Mouse (Mus musculus): ENCODE results near the gene D1Ertd622e. TPM values are rescaled to one million over a fixed set of nuclear protein-coding genes. Genes with fewer than 3 reads are reported as not detected.

D1Ertd622e gene
- 55.5 and 59.3 TPM in 2 replicates for polyA plus RNA-seq (2014; fragmentation: Nextera tagmentation; extraction: Ambion mirVana)

GRCm38 (mm10) chr1:97661406-97662241, at the start of gene D1Ertd622e:
Gene D1Ertd622e, minus strand, starts transcription at chr1:97662074.
- WGBS, result under 1% methylated on average over 75 of the region's 106 CpGs
- H3K27me3 ChIP-seq (ENCODE audit: control insufficient read depth, insufficient read depth, low read length), result no peaks in the 10 kb centered on the region
- no peaks in the 10 kb centered on the region for H3K36me3 ChIP-seq (ENCODE audit: control insufficient read depth, insufficient read depth, low read length)
- peak within 1 kb of the TSS; percentile 72 for H3K4me2 ChIP-seq
- H3K9me3 ChIP-seq (ENCODE audit: control insufficient read depth, low read length), result no peaks in the 10 kb centered on the region
- ATAC-seq (ENCODE audit: low FRiP score) (peak; percentile 92), DNase-seq (ENCODE audit: low spot score, missing footprints) (peak; percentile 98)
- H3K4me1 ChIP-seq (ENCODE audit: control insufficient read depth, insufficient read depth, low read length), result peaks cover 12% of the 10 kb centered on the region
- peak within 1 kb of the TSS; percentile 95 for H3K9ac ChIP-seq (ENCODE audit: low read length)
- peak within 1 kb of the TSS; percentile 89 for H3K4me3 ChIP-seq (ENCODE audit: low read depth, low read length)
- peak within 1 kb of the TSS; percentile 90 for H3K27ac ChIP-seq (ENCODE audit: low read depth, low read length)

- DNase-seq (ENCODE audit: low spot score, missing footprints), result peak; percentile 80
- H3K36me3 ChIP-seq (ENCODE audit: control insufficient read depth, insufficient read depth, low read length), result no peaks in the 10 kb centered on the region
- no peaks in the 10 kb centered on the region for H3K4me1 ChIP-seq (ENCODE audit: control insufficient read depth, insufficient read depth, low read length)
- no peak for ATAC-seq (ENCODE audit: low FRiP score)
- no peak overlapping the region for H3K27ac ChIP-seq (ENCODE audit: low read depth, low read length)
- H3K4me3 ChIP-seq (ENCODE audit: low read depth, low read length), result no peak overlapping the region
- no peaks in the 10 kb centered on the region for H3K27me3 ChIP-seq (ENCODE audit: control insufficient read depth, insufficient read depth, low read length)
- no peak overlapping the region for H3K4me2 ChIP-seq
- H3K9me3 ChIP-seq (ENCODE audit: control insufficient read depth, low read length), result no peaks in the 10 kb centered on the region
- 94% methylated on average over 3 of the region's 3 CpGs for WGBS
- H3K9ac ChIP-seq (ENCODE audit: low read length), result no peak overlapping the region
These were observed 48.6 kb upstream of the D1Ertd622e start for GRCm38 (mm10) chr1:97710520-97710919.

- no peaks in the 10 kb centered on the region for H3K36me3 ChIP-seq (ENCODE audit: control insufficient read depth, insufficient read depth, low read length)
- no peak overlapping the region for H3K4me3 ChIP-seq (ENCODE audit: low read depth, low read length)
- no peaks in the 10 kb centered on the region for H3K27me3 ChIP-seq (ENCODE audit: control insufficient read depth, insufficient read depth, low read length)
- H3K4me1 ChIP-seq (ENCODE audit: control insufficient read depth, insufficient read depth, low read length), result no peaks in the 10 kb centered on the region
- no peak for ATAC-seq (ENCODE audit: low FRiP score)
- no peak overlapping the region for H3K27ac ChIP-seq (ENCODE audit: low read depth, low read length)
- H3K9me3 ChIP-seq (ENCODE audit: control insufficient read depth, low read length), result no peaks in the 10 kb centered on the region
- H3K4me2 ChIP-seq, result no peak overlapping the region
- peak; percentile 8 for DNase-seq (ENCODE audit: low spot score, missing footprints)
- no peak overlapping the region for H3K9ac ChIP-seq (ENCODE audit: low read length)
These were observed 43.5 kb upstream of the D1Ertd622e start for GRCm38 (mm10) chr1:97705389-97705788.

DNA sequence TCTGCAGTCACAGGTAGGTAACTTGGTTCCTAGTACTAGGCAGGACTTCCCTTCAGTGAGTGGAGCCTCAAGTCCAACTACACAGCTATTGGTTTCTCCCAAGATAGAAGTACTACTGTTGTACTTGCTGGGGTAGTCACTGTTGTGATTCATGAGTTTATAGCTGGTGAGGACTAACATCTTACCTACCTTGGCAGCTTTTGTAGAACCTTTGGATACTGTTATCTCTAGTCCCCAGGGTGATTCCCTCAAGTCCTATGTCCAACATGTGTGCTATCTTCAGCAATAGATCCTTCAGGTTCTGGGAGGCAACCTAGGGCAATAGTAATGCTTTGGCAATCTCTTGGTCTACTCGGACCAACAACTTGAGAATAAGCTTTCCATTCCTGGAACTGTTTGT, 42.8 kb upstream of the D1Ertd622e start:
- no peaks in the 10 kb centered on the region for H3K36me3 ChIP-seq (ENCODE audit: control insufficient read depth, insufficient read depth, low read length)
- no peak overlapping the region for H3K27ac ChIP-seq (ENCODE audit: low read depth, low read length)
- H3K4me1 ChIP-seq (ENCODE audit: control insufficient read depth, insufficient read depth, low read length), result no peaks in the 10 kb centered on the region
- no peaks in the 10 kb centered on the region for H3K27me3 ChIP-seq (ENCODE audit: control insufficient read depth, insufficient read depth, low read length)
- ATAC-seq (ENCODE audit: low FRiP score) (no peak), DNase-seq (ENCODE audit: low spot score, missing footprints) (peak; percentile 60)
- WGBS, result 87% methylated on average over 1 of the region's 1 CpGs
- H3K4me2 ChIP-seq, result no peak overlapping the region
- H3K4me3 ChIP-seq (ENCODE audit: low read depth, low read length), result no peak overlapping the region
- no peaks in the 10 kb centered on the region for H3K9me3 ChIP-seq (ENCODE audit: control insufficient read depth, low read length)
- H3K9ac ChIP-seq (ENCODE audit: low read length), result no peak overlapping the region

DNA sequence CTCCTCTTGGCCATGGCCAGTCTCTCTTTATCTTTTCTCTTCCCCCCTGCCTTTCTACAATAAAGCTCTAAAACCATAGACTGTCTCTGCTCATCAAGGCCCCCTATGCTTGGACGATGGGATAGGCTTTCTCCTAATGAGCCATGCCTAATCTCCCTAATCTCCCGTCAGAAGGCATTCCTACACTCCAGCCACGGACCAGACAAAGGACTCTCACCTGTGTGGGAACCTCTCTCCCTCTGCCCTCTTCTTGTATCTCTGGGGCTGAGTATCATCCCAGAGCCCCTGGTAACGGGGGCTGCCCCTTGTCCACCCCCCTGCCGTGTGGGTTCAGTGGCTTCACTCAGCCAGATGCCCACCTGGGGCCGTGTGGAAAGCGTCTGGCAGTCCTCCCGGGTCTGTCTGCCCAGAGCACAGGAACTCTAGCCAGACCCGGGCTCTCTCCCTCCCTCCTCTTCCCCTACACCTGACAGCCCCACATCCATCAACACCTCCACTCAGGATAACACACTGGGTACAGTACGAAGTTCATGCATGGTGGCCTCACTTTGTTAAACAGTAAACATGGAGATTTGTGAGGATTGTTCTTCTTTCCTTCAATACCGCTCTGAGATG, 37.2 kb upstream of the D1Ertd622e start:
- no peaks in the 10 kb centered on the region for H3K27me3 ChIP-seq (ENCODE audit: control insufficient read depth, insufficient read depth, low read length)
- H3K9me3 ChIP-seq (ENCODE audit: control insufficient read depth, low read length), result no peaks in the 10 kb centered on the region
- H3K4me2 ChIP-seq, result no peak overlapping the region
- H3K36me3 ChIP-seq (ENCODE audit: control insufficient read depth, insufficient read depth, low read length), result no peaks in the 10 kb centered on the region
- no peak overlapping the region for H3K4me3 ChIP-seq (ENCODE audit: low read depth, low read length)
- WGBS, result 18% methylated on average over 11 of the region's 11 CpGs
- ATAC-seq (ENCODE audit: low FRiP score) (peak; percentile 66), DNase-seq (ENCODE audit: low spot score, missing footprints) (peak; percentile 80)
- no peak overlapping the region for H3K9ac ChIP-seq (ENCODE audit: low read length)
- no peak overlapping the region for H3K27ac ChIP-seq (ENCODE audit: low read depth, low read length)
- H3K4me1 ChIP-seq (ENCODE audit: control insufficient read depth, insufficient read depth, low read length), result no peaks in the 10 kb centered on the region

DNA sequence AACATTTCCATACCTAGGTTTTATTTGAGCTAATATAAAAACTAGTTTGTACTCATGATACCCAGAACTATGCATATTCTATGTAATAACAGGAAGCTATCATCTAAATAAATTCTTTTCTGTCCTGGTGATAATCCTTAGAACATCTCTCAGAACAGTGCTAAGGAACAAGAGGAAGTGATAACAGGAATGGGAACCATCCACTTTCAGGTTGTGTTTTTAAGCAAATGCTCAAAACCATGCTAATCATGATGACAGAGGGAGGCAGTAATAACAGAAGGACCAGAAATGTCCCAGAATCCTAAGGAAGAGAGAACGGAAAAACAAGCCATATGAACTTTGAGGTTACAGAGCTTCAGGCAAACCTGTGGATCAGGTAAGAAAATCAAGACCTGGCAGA, 35.4 kb upstream of the D1Ertd622e start:
- Histone ChIP-seq H3K27me3 (ENCODE audit: control insufficient read depth, insufficient read depth, low read length) (no peaks in the 10 kb centered on the region), H3K27ac (ENCODE audit: low read depth, low read length) (no peak overlapping the region), H3K4me1 (ENCODE audit: control insufficient read depth, insufficient read depth, low read length) (no peaks in the 10 kb centered on the region), H3K9ac (ENCODE audit: low read length) (no peak overlapping the region), H3K9me3 (ENCODE audit: control insufficient read depth, low read length) (no peaks in the 10 kb centered on the region), H3K36me3 (ENCODE audit: control insufficient read depth, insufficient read depth, low read length) (no peaks in the 10 kb centered on the region), H3K4me3 (ENCODE audit: low read depth, low read length) (no peak overlapping the region), H3K4me2 (no peak overlapping the region)
- ATAC-seq (ENCODE audit: low FRiP score), result no peak
- 96% methylated on average over 1 of the region's 1 CpGs for WGBS
- DNase-seq (ENCODE audit: low spot score, missing footprints), result peak; percentile 17

GRCm38 (mm10) chr1:97693825-97694224, 32.0 kb upstream of the D1Ertd622e start:
- Histone ChIP-seq H3K4me3 (ENCODE audit: low read depth, low read length) (no peak overlapping the region), H3K9me3 (ENCODE audit: control insufficient read depth, low read length) (no peaks in the 10 kb centered on the region), H3K4me2 (no peak overlapping the region), H3K27me3 (ENCODE audit: control insufficient read depth, insufficient read depth, low read length) (no peaks in the 10 kb centered on the region), H3K36me3 (ENCODE audit: control insufficient read depth, insufficient read depth, low read length) (no peaks in the 10 kb centered on the region), H3K27ac (ENCODE audit: low read depth, low read length) (no peak overlapping the region), H3K4me1 (ENCODE audit: control insufficient read depth, insufficient read depth, low read length) (no peaks in the 10 kb centered on the region), H3K9ac (ENCODE audit: low read length) (no peak overlapping the region)
- ATAC-seq (ENCODE audit: low FRiP score), result no peak
- no peak for DNase-seq (ENCODE audit: low spot score, missing footprints)

DNA sequence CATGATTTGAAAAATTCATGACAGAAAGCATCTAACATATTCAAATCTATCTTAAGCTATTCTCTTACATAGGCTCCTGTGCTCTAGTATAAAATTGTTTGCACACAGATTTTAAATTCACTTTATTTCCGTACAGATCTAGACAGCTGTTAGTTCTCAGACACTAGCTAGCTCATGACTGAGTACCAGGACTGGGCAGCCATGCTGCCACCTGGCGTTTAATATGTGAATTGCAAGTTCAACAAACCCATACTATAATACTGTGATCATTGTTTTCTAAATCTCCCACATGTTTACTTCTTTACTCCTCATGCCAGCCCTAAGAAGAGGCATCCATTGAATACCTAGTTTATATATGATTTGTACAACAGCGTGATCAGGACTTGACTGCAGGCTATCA, 26.9 kb upstream of the D1Ertd622e start:
- no peaks in the 10 kb centered on the region for H3K9me3 ChIP-seq (ENCODE audit: control insufficient read depth, low read length)
- H3K4me1 ChIP-seq (ENCODE audit: control insufficient read depth, insufficient read depth, low read length), result no peaks in the 10 kb centered on the region
- no peak overlapping the region for H3K4me2 ChIP-seq
- ATAC-seq (ENCODE audit: low FRiP score) (peak; percentile 83), DNase-seq (ENCODE audit: low spot score, missing footprints) (peak; percentile 89)
- no peaks in the 10 kb centered on the region for H3K27me3 ChIP-seq (ENCODE audit: control insufficient read depth, insufficient read depth, low read length)
- no peak overlapping the region for H3K27ac ChIP-seq (ENCODE audit: low read depth, low read length)
- no peak overlapping the region for H3K4me3 ChIP-seq (ENCODE audit: low read depth, low read length)
- no peak overlapping the region for H3K9ac ChIP-seq (ENCODE audit: low read length)
- no peaks in the 10 kb centered on the region for H3K36me3 ChIP-seq (ENCODE audit: control insufficient read depth, insufficient read depth, low read length)
- WGBS, result 18% methylated on average over 3 of the region's 3 CpGs

DNA sequence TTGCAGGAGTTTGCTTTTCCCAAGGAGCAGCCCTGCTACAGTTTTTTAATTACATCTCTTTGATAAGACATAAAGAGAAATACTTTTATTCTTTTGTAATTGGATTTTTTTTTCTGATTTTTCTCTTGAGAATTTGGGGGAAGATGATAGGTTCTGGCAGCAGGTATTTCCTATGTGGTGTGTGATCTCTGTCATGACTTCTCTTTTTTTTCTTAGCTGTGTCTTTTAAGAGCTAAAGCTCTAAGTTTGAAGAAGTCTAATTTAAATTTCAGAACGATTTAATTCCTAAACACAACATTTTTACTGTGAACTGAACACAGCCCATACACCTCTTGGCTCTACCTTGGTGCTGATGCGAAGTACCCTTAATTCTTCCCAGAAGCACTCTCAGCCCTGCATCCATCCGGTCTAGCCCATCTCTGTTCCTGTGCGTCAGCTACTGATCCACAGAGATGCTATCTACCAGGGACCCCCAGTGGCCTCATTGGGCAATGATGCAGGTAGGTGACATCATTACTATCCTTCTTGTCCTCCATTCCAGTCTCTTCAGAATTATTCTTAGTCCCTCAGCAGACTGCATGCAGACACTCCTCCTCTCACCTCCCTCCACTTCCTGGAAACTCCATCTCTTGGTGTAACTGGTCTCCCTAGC, 14.8 kb upstream of the D1Ertd622e start:
- no peak for ATAC-seq (ENCODE audit: low FRiP score)
- Histone ChIP-seq H3K36me3 (ENCODE audit: control insufficient read depth, insufficient read depth, low read length) (no peaks in the 10 kb centered on the region), H3K4me2 (no peak overlapping the region), H3K9ac (ENCODE audit: low read length) (no peak overlapping the region), H3K9me3 (ENCODE audit: control insufficient read depth, low read length) (no peaks in the 10 kb centered on the region), H3K27me3 (ENCODE audit: control insufficient read depth, insufficient read depth, low read length) (no peaks in the 10 kb centered on the region), H3K4me1 (ENCODE audit: control insufficient read depth, insufficient read depth, low read length) (no peaks in the 10 kb centered on the region), H3K27ac (ENCODE audit: low read depth, low read length) (no peak overlapping the region), H3K4me3 (ENCODE audit: low read depth, low read length) (no peak overlapping the region)
- 78% methylated on average over 4 of the region's 4 CpGs for whole genome bisulfite sequencing
- peak; percentile 79 for DNase-seq (ENCODE audit: low spot score, missing footprints)
